Mouse (Mus musculus): Measurements from ENCODE around the gene Map7.

DNA sequence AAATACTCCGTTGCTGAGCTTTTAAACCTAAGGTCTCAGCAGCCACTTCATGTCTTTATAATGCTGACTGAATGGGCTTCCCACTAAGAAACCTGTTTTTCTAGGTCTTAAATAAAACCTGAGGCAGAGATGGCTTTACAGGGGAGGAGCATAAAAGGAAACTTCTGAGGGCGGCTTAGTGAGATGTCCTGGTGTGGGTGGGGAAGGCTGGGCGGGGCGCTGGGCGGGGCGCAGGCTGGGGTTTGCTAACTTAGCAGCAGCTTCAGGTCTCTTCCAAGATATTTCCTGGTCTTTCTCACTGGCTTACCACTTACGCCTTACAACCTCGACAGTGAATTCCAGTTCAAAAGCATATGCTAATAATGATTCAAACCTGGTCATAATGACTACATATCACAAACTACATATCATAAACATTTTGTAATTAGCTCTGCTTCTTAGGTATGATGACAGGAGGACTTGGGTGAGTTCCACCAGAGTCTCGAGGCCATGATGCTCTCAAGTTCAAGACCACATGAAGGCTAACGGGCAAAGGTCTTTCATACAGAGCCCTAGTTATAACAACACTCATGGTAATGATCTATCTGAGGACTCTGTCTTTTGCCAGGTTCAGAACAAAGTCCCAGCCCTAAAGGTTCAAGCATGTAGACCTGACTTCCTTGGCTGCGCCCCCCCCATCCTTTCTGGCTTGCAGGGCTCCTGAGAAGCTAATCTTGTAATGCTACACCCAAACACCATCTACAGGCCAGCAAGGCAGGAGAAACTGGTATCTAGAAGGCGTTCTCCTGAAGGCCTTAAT is 30.7 kb downstream of the Map7 start:
- TF ChIP-seq MAFK (IDR thresholded peaks at IDR 0.05; ENCODE audit: insufficient read depth, low read depth, low read length) (no peak), ZC3H11A (IDR thresholded peaks at IDR 0.05; ENCODE audit: borderline replicate concordance, low read depth, low read length) (no peak), CHD2 (IDR thresholded peaks at IDR 0.05; ENCODE audit: low read depth, low read length) (no peak), ZNF384 (IDR thresholded peaks at IDR 0.05; ENCODE audit: low read depth, low read length) (no peak)

Measured in ES-E14 (cell line).